Mouse (Mus musculus) right cerebral cortex, postnatal 25 days (tissue): ENCODE measurements around the gene Mt4.

ENCODE experiments used
- DNase-seq: peaks from one replicate; pipeline ENCODE4 v3.0.0; 2022

Gene Mt4

DNA sequence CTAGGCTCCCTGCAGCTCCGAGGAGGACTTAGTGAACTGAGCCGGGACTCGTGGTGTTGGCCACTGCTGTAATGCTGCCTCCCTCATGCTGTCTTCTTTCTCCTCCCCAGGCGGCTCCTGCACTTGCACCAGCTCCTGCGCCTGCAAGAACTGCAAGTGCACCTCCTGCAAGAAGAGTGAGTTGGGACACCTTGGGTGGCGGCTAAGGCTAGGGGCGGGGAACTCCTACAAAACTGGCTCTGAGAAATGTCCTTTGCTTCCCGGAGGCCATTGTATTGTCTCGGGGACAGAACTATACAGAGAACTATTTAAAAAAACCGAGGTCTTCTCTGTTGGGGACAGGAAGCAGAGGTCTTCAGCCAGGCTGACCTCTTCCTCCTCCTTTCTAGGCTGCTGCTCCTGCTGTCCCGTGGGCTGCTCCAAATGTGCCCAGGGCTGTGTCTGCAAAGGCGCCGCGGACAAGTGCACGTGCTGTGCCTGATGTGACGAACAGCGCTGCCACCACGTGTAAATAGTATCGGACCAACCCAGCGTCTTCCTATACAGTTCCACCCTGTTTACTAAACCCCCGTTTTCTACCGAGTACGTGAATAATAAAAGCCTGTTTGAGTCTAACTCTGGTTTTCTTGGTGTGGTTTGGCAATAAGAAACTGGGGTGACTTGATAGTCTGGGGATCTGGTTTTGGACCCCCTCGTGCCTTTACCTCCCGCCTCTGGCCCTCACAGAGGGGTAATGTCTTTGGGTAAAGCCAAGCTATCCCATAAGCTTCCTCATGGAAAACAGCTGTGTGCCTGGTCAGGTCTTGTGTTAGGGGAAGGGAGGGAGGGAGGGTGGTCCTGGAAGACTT is 42.9 kb downstream of the Mt4 start:
- DNase-seq = peak; percentile 25

- DNase-seq = no peak
Observed at GRCm38 (mm10) chr8:94180561-94180908, 43.5 kb downstream of the Mt4 start.

GRCm38 (mm10) chr8:94182055-94182929 is 45.3 kb downstream of the Mt4 start:
- no peak for DNase-seq

- peak; percentile 65 for DNase-seq
Observed at GRCm38 (mm10) chr8:94183117-94183516, 46.1 kb downstream of the Mt4 start.

DNA sequence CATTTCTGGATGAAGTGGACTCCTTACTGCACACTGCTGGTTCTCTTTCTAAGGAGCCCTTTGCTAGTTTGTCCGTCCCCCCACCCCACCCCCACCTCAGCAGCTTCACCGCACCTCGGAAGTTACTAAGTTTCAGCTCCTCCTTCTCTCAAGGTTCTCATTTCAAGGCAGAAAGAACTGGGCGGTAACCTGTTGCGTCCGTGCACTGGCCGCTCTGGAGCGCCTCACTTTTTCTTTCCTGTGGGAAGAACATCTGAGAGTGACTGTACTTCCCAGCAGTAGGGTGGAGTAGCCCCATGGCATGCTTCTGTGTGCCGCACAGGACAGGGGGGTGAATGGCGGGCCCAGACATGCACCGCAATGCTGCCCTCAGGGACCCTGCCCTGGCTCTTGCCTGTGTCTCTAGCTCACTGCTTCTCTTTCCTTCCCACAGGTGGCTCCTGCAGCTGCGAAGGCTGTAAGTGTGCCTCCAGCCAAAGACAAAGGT is 47.4 kb downstream of the Mt4 start:
- no peak for DNase-seq

DNA sequence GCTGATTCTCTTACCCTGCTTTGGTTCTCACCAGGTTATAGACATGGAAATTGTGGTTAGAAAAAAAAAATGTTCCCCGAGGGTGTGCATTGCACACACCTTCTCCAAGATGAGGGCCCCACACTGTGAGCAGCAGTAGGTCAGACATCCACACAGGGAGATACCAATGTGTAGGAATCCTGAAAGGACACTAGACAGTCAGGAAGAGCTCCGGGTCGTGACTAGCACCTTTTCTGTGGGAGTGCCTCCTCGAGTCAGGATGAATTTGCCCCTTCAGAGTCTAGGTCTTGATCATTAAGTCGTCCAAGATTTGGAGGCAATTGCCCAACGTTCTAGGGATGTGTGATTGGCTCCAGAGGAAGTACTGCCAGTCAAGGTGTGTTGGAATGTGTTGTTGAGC is 48.8 kb downstream of the Mt4 start:
- no peak for DNase-seq

GRCm38 (mm10) chr8:94186542-94186941 is 49.5 kb downstream of the Mt4 start:
- peak; percentile 38 for DNase-seq

DNA sequence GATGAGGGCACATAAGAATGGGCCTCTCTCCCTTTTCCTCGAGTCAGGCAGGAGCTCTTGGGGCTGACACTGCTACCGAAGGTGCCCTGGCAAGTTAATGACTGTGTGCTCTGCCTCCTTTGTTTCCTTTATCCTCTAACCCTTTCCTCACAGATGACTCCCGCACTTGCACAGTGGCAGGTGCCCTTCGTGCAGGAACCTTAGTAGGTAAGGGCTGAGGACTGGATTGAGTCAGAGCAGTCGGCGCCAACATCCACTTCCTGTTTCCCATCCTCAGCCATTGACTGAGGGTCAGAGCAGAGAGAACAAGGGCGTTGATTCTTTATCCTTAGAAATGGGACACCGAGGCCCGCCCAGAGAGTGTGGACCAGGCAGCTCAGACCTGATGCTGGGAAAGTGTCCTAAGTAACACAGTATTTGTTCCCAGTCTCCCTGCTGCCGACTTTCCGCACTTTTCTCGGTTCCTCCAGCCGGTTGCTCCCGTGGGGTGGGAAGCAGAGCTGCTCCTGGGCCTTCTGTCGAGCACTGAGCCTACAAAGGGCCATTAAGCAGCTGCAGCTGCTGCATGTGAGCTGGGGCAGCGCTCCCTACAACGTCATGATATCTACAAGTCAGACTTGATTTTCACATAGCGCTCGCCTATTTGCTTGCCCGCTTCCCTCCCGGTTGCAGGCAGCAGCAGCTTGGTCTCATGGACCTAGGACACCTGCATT is 50.4 kb downstream of the Mt4 start:
- no peak for DNase-seq
